Mouse (Mus musculus): ENCODE measurements around the gene Med13l. TPM values are rescaled to one million over a fixed set of nuclear protein-coding genes. Genes with fewer than 3 reads are reported as not detected.

The Med13l gene
- total RNA-seq (2021), result 10 to 100 TPM; 31.5 to 34.3 TPM
- polyA plus RNA-seq (2012; rRNA removed), result 14.1 and 17.0 TPM in 2 replicates
- long read RNA-seq, partial matches to known transcripts, result 4 of 4 reads
- long read RNA-seq, other reads (novel, unspliced or antisense), result 0 of 4 reads

- peak; percentile 85 for DNase-seq
Observed at GRCm38 (mm10) chr5:118560385-118561085, at the start of gene Med13l. Gene Med13l (plus strand): TSS chr5:118560679.

DNA sequence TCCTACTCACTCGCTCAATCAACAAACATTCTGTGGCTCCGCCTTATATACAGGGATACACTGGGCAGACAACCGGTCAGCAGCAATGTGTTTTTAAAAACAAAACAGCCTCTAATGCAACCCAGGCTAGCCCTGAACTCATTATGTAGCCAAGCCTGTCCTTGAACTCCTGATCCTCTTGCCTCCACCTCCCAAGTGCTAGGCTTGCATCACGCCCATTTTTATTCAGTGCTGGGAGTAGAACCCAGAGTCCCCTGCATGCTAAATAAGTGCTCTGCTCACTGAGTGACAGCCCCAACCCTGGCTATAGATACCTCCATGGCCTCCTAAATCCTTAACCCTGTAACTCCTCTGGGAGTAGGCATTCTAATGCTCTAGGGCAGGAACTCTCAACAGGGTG lies 49.5 kb upstream of the Med13l start:
- DNase-seq, result no peak

DNA sequence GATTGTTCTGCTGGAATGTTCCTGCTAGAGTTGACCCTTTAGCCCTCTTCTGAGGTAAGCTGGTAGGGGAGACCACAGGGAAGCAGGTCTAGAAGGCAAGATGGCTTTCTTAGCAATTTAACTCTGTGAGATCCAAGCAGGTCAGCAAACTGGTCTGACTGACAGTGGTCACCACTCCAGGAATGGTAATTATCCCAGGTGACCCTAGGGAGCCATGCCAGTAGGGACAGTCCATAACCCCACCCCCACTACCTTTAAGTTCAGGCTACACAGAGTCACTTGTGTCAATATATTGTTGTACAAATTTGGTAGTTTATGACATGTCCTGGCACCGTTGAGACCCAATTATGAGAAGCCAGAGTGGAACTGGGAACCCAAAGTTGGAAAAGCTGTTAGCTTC lies 47.5 kb upstream of the Med13l start:
- no peak for DNase-seq

GRCm38 (mm10) chr5:118513629-118514526 lies 46.6 kb upstream of the Med13l start:
- DNase-seq, result peak; percentile 70

GRCm38 (mm10) chr5:118514527-118514831 lies 46.0 kb upstream of the Med13l start:
- DNase-seq, result no peak

GRCm38 (mm10) chr5:118514842-118515241 lies 45.6 kb upstream of the Med13l start:
- DNase-seq, result no peak

GRCm38 (mm10) chr5:118515280-118515721 lies 45.2 kb upstream of the Med13l start:
- DNase-seq, result no peak

GRCm38 (mm10) chr5:118516066-118516465 lies 44.4 kb upstream of the Med13l start:
- DNase-seq, result no peak

GRCm38 (mm10) chr5:118516470-118516869 lies 44.0 kb upstream of the Med13l start:
- DNase-seq, result no peak

- no peak for DNase-seq
Observed at GRCm38 (mm10) chr5:118520457-118520856, 40.0 kb upstream of the Med13l start.

GRCm38 (mm10) chr5:118524400-118524799 lies 36.1 kb upstream of the Med13l start:
- DNase-seq, result no peak

DNA sequence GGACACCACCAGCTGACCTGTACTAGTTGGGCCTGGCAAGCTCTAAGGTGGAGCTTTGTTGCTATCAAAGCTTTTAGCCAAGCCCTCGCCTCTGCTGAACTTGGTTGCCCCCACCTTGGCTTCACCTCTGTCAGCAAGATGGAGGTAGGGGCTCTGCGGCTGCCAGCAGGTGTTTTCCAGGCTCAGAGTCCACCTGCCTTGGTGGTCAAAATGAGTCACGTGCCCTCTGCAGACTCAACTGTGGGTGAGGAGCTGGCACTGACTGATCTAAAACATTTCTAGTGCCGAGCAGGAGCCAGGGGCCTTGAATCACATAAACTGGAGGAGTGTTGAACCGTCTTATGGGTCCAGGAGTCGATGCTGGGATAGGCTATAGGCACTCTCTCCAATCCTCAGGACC lies 34.8 kb upstream of the Med13l start:
- DNase-seq, result no peak

DNA sequence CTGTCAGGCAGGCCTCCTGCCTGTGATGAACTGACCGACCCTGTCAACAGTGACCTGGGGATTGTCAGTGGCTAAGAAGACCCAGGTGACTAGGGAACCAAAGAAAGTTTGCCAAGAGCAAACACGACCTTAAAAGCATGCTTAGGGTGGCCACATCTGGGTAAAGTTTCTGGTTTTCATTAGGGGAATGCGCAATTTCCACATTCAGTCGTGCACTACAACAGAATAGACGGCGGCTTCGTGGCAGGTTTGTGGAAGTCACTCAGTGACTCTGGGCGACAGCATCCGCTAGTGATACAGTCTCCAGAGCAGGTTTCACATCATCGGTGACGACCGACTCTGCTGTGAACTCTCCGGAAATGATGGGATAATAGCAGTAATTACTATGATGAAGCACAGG lies 34.0 kb upstream of the Med13l start:
- no peak for DNase-seq

DNA sequence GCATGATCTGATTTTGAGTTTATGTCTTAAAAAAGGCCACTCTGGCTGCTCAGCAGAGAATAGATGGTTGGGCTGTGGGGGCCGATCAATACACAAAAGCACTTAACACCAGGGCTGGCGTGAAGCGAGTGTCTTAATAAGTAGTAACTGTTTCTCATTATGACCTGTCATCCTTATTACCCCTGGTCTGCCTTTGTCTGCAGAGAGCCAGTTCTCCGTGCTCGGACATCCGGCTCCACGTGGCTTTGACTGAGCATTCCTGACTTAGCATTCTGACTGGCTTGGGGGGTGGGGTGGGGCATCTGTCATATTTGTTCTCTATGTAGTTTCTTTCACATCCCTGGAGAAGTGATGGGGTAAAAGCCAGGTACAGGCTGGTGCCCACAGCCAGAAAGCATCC lies 31.2 kb upstream of the Med13l start:
- no peak for DNase-seq

DNA sequence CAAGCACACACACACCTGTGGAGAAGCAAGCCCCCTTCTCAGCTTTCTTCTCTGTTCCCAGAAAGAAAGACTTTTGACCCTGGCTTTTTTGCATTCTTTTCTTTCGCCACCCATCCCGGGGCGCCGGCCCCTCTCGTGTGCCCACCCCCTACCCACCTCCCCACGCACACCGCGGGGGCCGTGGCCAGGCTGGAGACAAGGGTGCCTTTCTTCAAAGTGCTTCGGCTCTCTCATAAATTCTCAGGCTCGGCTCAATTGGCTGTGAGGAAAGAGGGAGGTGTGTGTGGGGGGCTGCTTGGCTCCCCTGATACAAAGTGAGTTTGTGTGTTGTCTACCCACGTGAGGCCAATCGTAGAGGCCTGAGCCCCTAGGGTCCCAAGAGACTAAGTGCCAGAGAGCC lies 28.4 kb upstream of the Med13l start:
- DNase-seq, result no peak

DNA sequence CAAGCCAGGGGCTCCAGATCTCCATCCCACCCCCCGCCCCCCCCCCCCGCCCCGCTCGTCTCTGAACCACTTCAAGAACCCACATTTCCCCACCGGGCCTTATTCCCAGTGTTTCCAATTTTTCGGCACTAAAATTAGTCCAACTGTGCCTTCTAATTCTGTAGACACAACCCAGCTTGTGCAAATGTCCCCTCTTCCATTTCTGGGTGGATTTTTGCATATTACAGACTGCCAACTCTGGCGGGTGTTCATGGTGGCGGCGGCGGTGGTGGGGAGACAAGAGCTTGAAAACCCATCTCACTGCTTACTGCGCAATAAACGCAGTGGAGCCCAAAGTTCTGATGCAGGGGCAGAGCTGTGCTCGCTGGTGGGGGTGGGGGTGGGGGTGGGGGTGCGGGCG lies 27.8 kb upstream of the Med13l start:
- no peak for DNase-seq

DNA sequence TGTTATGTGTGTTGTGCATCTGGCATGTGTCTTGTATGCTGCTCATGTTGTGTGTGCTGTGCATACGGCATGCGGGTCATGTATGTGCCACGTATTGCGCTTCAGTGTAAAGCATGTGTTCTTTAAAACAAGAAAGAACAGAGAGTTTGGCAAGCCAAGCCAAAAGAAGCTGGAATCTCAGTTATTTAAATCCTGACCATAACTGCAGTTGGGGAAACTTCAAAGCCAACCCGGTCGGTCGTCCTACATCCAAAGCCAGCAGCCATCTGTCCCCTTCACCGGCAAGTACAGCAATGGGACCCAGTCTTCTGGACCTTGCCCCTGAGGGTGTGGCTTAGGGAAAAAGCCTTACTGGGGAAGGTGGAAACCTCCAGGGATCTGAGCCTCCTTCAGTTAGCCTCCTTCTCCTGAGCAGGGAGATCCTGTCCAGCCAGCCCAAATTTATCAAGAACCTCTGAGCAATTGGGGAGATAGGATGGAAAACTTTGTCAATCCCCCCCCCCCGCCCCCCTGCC lies 26.0 kb upstream of the Med13l start:
- DNase-seq, result no peak

- no peak for DNase-seq
Observed at GRCm38 (mm10) chr5:118535130-118535529, 25.3 kb upstream of the Med13l start.

GRCm38 (mm10) chr5:118538487-118538886 lies 22.0 kb upstream of the Med13l start:
- DNase-seq, result no peak

DNA sequence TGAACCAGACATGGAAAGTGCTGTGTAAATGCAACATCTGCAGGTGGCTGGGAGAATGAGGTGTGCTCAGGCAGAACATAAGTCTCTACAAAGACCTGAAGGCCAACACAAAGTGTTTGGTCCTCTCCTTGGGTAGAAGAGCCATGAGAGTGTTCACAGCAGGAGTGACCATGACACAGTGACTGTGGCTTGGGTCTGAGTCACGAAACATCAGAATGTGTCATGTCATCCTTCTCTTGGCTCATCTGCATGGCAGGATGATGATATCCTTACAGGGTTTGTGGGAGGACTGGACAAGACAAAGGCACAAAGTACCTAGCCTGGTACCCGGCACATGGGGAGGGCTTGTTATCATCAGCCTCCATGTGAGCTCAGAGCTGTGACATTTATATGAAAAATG lies 16.7 kb upstream of the Med13l start:
- peak; percentile 60 for DNase-seq

- DNase-seq, result no peak
Observed at GRCm38 (mm10) chr5:118550493-118550892, 10.0 kb upstream of the Med13l start.

- no peak for DNase-seq
Observed at GRCm38 (mm10) chr5:118553290-118553689, 7.2 kb upstream of the Med13l start.

DNA sequence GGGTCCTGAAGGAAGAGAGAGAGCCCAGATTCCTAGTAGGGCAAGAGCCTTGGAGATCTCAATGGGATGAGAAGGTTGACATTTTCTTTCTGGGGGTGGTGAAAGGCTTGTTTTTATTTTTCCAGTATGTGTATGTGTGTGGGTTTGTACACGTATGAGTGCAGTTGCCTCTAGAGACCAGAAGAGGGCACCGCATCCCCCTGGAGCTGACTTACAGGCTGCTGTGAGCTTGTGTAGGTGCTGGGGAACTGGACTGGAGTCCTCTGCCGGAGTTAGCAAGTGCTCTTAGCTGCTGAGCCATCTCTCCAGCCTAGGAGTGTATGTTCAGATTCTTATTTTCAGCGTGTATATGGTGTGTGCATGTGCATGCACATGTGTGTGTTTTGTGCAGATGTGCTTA lies 5.2 kb upstream of the Med13l start:
- DNase-seq, result no peak
